Mouse (Mus musculus) heart, adult 8-10 months (tissue): ENCODE measurements around the gene Mpz. TPM values are rescaled to one million over a fixed set of nuclear protein-coding genes. Genes with fewer than 3 reads are reported as not detected.

Experiments
- total RNA-seq, 4 experiments: library from RNA; stranded (reverse); gene quantifications; 2 replicates each; pipeline ENCODE4 v1.2.4; 2022

Mpz gene
- total RNA-seq, 4 experiments from 2014 or later: 0.31 to 0.41 TPM; not detected in 2

Other genes starting within 250 kb of the Mpz start
- gene Fcrlb, start 237.8 kb upstream of the Mpz start, total RNA-seq: not detected
- 1 to 10 TPM in 1 of 4 experiments, under 1 TPM in 2, not detected in 1; 0.75 to 1.1 (median 0.86) TPM for gene Fcrla, start 223.1 kb upstream of the Mpz start, total RNA-seq
- 10 to 100 TPM in 1 of 4 experiments, 1 to 10 TPM in 3; 3.9 to 10.6 (median 5.7) TPM for gene Fcgr2b, start 174.2 kb upstream of the Mpz start, total RNA-seq
- 1 to 10 TPM in 1 of 4 experiments, under 1 TPM in 2, not detected in 1; 0.22 to 1.4 (median 0.50) TPM for gene Fcgr4, start 131.8 kb upstream of the Mpz start, total RNA-seq
- 10 to 100 TPM in 2 of 4 experiments, 1 to 10 TPM in 2; 7.8 to 13.7 (median 9.7) TPM for gene Fcgr3, start 85.8 kb upstream of the Mpz start, total RNA-seq
- gene Cfap126, start 36.8 kb upstream of the Mpz start, total RNA-seq: 1 to 10 TPM in 1 of 4 experiments, under 1 TPM in 3; 0.60 to 2.0 (median 0.88) TPM
- 1,000 to 10,000 TPM; 1,259 to 1,304 (median 1,268) TPM for gene Sdhc, start 108 bp upstream of the Mpz start, total RNA-seq
- gene Pcp4l1, start 45.6 kb downstream of the Mpz start, total RNA-seq: 100 to 1,000 TPM; 193 to 360 (median 253) TPM
- gene Nr1i3, start 63.3 kb downstream of the Mpz start, total RNA-seq: not detected
- 100 to 1,000 TPM in 1 of 4 experiments, 10 to 100 TPM in 3; 94.3 to 111 (median 97.4) TPM for gene Tomm40l, start 71.8 kb downstream of the Mpz start, total RNA-seq
- gene Apoa2, start 74.3 kb downstream of the Mpz start, total RNA-seq: 1 to 10 TPM; 1.8 to 4.9 (median 1.9) TPM
- gene Fcer1g, start 83.7 kb downstream of the Mpz start, total RNA-seq: 10 to 100 TPM in 2 of 4 experiments, 1 to 10 TPM in 2; 8.2 to 14.4 (median 11.5) TPM
- gene Adamts4, start 99.7 kb downstream of the Mpz start, total RNA-seq: under 1 TPM; 0.19 to 0.60 (median 0.25) TPM
- 1,000 to 10,000 TPM; 1,619 to 1,708 (median 1,672) TPM for gene Ndufs2, start 100.7 kb downstream of the Mpz start, total RNA-seq
- gene B4galt3, start 119.6 kb downstream of the Mpz start, total RNA-seq: 10 to 100 TPM; 15.4 to 20.8 (median 19.1) TPM
- gene Ppox, start 130.5 kb downstream of the Mpz start, total RNA-seq: 10 to 100 TPM; 11.9 to 16.6 (median 12.7) TPM
- gene Usp21, start 137.3 kb downstream of the Mpz start, total RNA-seq: 10 to 100 TPM; 18.9 to 21.1 (median 19.9) TPM
- 10 to 100 TPM; 88.2 to 96.3 (median 90.7) TPM for gene Ufc1, start 144.3 kb downstream of the Mpz start, total RNA-seq
- 10 to 100 TPM; 21.2 to 26.1 (median 21.9) TPM for gene Dedd, start 178.4 kb downstream of the Mpz start, total RNA-seq
- 10 to 100 TPM; 26.9 to 36.8 (median 29.4) TPM for gene Nit1, start 194.9 kb downstream of the Mpz start, total RNA-seq
- gene Pfdn2, start 195.0 kb downstream of the Mpz start, total RNA-seq: 100 to 1,000 TPM in 1 of 4 experiments, 10 to 100 TPM in 3; 55.3 to 103 (median 78.2) TPM
- gene Klhdc9, start 210.1 kb downstream of the Mpz start, total RNA-seq: under 1 TPM in 1 of 4 experiments, not detected in 3; 0.16 TPM
- under 1 TPM in 3 of 4 experiments, not detected in 1; 0.11 to 0.38 (median 0.25) TPM for gene Nectin4, start 219.4 kb downstream of the Mpz start, total RNA-seq
- 1 to 10 TPM; 1.7 to 3.0 (median 2.0) TPM for gene Arhgap30, start 238.2 kb downstream of the Mpz start, total RNA-seq